Mouse (Mus musculus) T-helper 1 cell (primary cell): ENCODE data around the gene Papln.

Source experiments
- in situ Hi-C: fragments of 300-600 bp; cut with MboI, MseI; formaldehyde crosslinking; loops from one replicate; pipeline ENCODE4 v1.15.1; 2025; ENCODE audit warnings: high pct_unique_total_duplicates

The Papln gene

GRCm38 (mm10) chr12:83765965-83766603, 2.6 kb downstream of the Papln start:
- in situ Hi-C loops: loop anchor here (5.0 kb wide), 1 partner anchor 54 kb away; no protein-coding TSS in a partner anchor

GRCm38 (mm10) chr12:83767833-83768232, 4.4 kb downstream of the Papln start:
- in situ Hi-C loops: loop anchor here (5.0 kb wide), 1 partner anchor 56 kb away; no protein-coding TSS in a partner anchor

- in situ Hi-C loops: loop anchor here (5.0 kb wide), 1 partner anchor 56 kb away; no protein-coding TSS in a partner anchor
These were observed 4.9 kb downstream of the Papln start for GRCm38 (mm10) chr12:83768235-83768899.

GRCm38 (mm10) chr12:83770418-83771256, 7.2 kb downstream of the Papln start:
- in situ Hi-C loops: no loop called here

GRCm38 (mm10) chr12:83775621-83776020, 12.2 kb downstream of the Papln start:
- in situ Hi-C loops: no loop called here

GRCm38 (mm10) chr12:83776766-83777165, 13.3 kb downstream of the Papln start:
- in situ Hi-C loops: no loop called here

GRCm38 (mm10) chr12:83780181-83780580, 16.7 kb downstream of the Papln start:
- in situ Hi-C loops: no loop called here

- in situ Hi-C loops: no loop called here
These were observed 17.8 kb downstream of the Papln start for GRCm38 (mm10) chr12:83781204-83781603.

GRCm38 (mm10) chr12:83781640-83782278, 18.3 kb downstream of the Papln start:
- in situ Hi-C loops: no loop called here

- in situ Hi-C loops: no loop called here
These were observed 19.2 kb downstream of the Papln start for GRCm38 (mm10) chr12:83782669-83783068.

- in situ Hi-C loops: no loop called here
These were observed 21.9 kb downstream of the Papln start for GRCm38 (mm10) chr12:83785305-83785704.

- in situ Hi-C loops: no loop called here
These were observed 25.8 kb downstream of the Papln start for GRCm38 (mm10) chr12:83789051-83789780.

- in situ Hi-C loops: no loop called here
These were observed 26.3 kb downstream of the Papln start for GRCm38 (mm10) chr12:83789781-83790140.

GRCm38 (mm10) chr12:83790749-83791148, 27.3 kb downstream of the Papln start:
- in situ Hi-C loops: no loop called here

GRCm38 (mm10) chr12:83791737-83792136, 28.3 kb downstream of the Papln start:
- in situ Hi-C loops: no loop called here

GRCm38 (mm10) chr12:83792706-83793410, 29.4 kb downstream of the Papln start:
- in situ Hi-C loops: no loop called here

- in situ Hi-C loops: no loop called here
These were observed 31.6 kb downstream of the Papln start for GRCm38 (mm10) chr12:83795051-83795450.

- in situ Hi-C loops: no loop called here
These were observed 32.2 kb downstream of the Papln start for GRCm38 (mm10) chr12:83795586-83795985.

GRCm38 (mm10) chr12:83798313-83798712, 34.9 kb downstream of the Papln start:
- in situ Hi-C loops: no loop called here

- in situ Hi-C loops: no loop called here
These were observed 37.5 kb downstream of the Papln start for GRCm38 (mm10) chr12:83800943-83801342.

- in situ Hi-C loops: no loop called here
These were observed 40.2 kb downstream of the Papln start for GRCm38 (mm10) chr12:83803641-83804040.
